Mouse (Mus musculus) testis, postnatal 14 days (tissue): ENCODE results near the gene Thsd4.
"Not testable (repeated sequence)": the region's sequence is repeated elsewhere in the genome, so short reads cannot be mapped to it uniquely, and the experiment has no call there.

ENCODE experiments used
- DNase-seq: peaks from one replicate; pipeline ENCODE4 v3.0.0; 2021; ENCODE audit warnings: low spot score

Thsd4 gene

GRCm38 (mm10) chr9:59985900-59986572 is 535.8 kb downstream of the Thsd4 start:
- no peak for DNase-seq

GRCm38 (mm10) chr9:59981116-59981515 is 540.7 kb downstream of the Thsd4 start:
- no peak for DNase-seq

GRCm38 (mm10) chr9:59971263-59971662 is 550.6 kb downstream of the Thsd4 start:
- no peak for DNase-seq

GRCm38 (mm10) chr9:59969383-59969782 is 552.5 kb downstream of the Thsd4 start:
- DNase-seq, result peak; percentile 33

GRCm38 (mm10) chr9:59965046-59965445 is 556.8 kb downstream of the Thsd4 start:
- DNase-seq, result no peak

- no peak for DNase-seq
Observed at GRCm38 (mm10) chr9:59964367-59964766, 557.5 kb downstream of the Thsd4 start.

- no peak for DNase-seq
Observed at GRCm38 (mm10) chr9:59961201-59961955, 560.5 kb downstream of the Thsd4 start.

GRCm38 (mm10) chr9:59960559-59960958 is 561.3 kb downstream of the Thsd4 start, which contains the start of gene Nr2e3:
Gene Nr2e3, minus strand, starts transcription at chr9:59960659.
- no peak for DNase-seq

- DNase-seq, result peak; percentile 83
Observed at GRCm38 (mm10) chr9:59959276-59959675, 562.6 kb downstream of the Thsd4 start.

- DNase-seq, result not testable (repeated sequence)
Observed at GRCm38 (mm10) chr9:59958115-59958514, 563.7 kb downstream of the Thsd4 start.

GRCm38 (mm10) chr9:59956496-59956895 is 565.4 kb downstream of the Thsd4 start:
- DNase-seq, result no peak

- no peak for DNase-seq
Observed at GRCm38 (mm10) chr9:59955692-59956091, 566.2 kb downstream of the Thsd4 start.

- DNase-seq, result no peak
Observed at GRCm38 (mm10) chr9:59955199-59955598, 566.6 kb downstream of the Thsd4 start.

- no peak for DNase-seq
Observed at GRCm38 (mm10) chr9:59953556-59953955, 568.3 kb downstream of the Thsd4 start.

- no peak for DNase-seq
Observed at GRCm38 (mm10) chr9:59952515-59953070, 569.3 kb downstream of the Thsd4 start.

GRCm38 (mm10) chr9:59951943-59952342 is 569.9 kb downstream of the Thsd4 start:
- no peak for DNase-seq

- DNase-seq, result no peak
Observed at GRCm38 (mm10) chr9:59951001-59951750, 570.7 kb downstream of the Thsd4 start.

- DNase-seq, result no peak
Observed at GRCm38 (mm10) chr9:59949981-59950380, 571.9 kb downstream of the Thsd4 start.

- DNase-seq, result no peak
Observed at GRCm38 (mm10) chr9:59949511-59949910, 572.3 kb downstream of the Thsd4 start.

GRCm38 (mm10) chr9:59948691-59949250 is 573.1 kb downstream of the Thsd4 start:
- no peak for DNase-seq

GRCm38 (mm10) chr9:59948226-59948625 is 573.6 kb downstream of the Thsd4 start:
- no peak for DNase-seq

- DNase-seq, result no peak
Observed at GRCm38 (mm10) chr9:59947271-59947670, 574.6 kb downstream of the Thsd4 start.
